Mouse (Mus musculus) left cerebral cortex, adult 18-20 months (tissue): ENCODE measurements at regions not wholly inside any gene's neighbourhood (a gene's known extent, or its start where the extent isn't known, plus 50 kb on each side); places are given as distances from the start of the nearest gene placed in this dataset.
"Not testable (repeated sequence)": the region's sequence is repeated elsewhere in the genome, so short reads cannot be mapped to it uniquely, and the experiment has no call there.

Experiments used
- DNase-seq, 2 experiments: peaks; one replicate each; pipeline ENCODE4 v3.0.0; 2021 to 2022; ENCODE audit warnings: low spot score in 2 of 2, mixed read lengths in 1 of 2

DNA sequence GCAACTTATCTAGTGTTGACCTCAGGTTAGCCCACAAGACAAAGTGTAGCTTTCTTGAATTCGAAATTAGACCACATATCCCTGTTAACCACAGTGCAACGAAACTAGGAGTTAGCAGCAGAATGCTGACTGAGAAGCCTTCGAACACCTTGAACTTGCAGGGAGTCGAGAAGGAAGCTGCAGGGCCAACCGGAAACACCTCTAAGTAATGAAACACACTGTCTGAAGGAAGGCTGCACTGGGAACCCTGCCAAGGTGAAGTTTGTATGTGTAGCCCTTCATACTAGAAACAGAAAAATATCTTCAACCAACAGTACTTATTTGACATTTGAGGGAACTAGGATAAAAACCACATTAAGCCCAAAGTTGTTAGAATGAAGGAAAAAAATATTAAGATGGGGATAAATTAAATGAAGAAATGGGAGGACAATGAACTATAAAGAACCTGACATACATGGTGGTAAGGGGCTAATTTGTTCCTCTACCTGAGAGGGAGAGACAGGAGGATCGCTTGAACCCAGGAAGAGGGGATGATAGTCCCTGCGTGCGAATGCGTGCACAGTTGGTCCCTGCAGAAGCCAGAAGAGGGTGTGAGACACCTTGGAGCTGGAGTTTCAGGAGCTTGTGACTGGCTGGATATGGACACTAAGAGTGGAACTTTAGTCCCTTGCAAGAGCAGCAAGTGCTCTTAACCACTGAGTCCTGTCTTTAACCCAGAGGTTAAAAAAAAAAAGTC lies 234.4 kb downstream of the Diras2 start:
- no peak for DNase-seq

DNA sequence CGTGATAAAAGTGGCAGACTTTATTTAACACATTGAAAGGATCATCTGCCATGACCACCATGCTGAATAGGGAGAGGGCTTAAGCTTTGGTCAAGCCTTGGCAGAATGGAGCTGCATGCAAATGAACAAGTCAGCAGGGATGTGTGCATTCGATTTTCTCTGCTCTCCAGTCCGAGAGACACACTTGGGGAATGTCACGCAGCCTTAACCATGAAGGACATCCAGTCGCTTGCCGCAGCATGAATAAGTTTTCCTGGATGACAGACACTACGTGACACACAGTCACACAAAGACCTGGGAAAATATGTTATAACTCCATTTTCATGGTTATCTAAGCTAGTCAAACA lies 233.8 kb downstream of the Diras2 start:
- no peak for DNase-seq

DNA sequence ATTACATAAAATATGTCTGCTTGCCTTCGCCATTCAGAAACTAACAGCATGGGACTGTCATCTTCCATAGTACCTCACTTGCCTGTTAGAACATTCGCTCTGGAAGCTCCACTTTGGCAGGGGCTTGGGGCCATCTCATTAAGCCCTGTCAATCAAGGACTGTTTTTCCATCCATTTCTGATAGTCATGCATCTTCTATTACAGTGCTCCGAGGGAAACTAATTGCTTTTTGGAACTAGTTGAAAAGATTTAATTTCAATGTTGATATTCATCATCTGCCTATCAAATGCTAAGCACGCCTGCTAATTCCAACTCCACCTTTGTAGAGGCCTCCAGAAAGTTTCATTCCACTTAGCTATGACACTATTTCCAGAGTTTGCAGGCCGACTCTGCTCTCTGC lies 232.7 kb downstream of the Diras2 start:
- no peak for DNase-seq

DNA sequence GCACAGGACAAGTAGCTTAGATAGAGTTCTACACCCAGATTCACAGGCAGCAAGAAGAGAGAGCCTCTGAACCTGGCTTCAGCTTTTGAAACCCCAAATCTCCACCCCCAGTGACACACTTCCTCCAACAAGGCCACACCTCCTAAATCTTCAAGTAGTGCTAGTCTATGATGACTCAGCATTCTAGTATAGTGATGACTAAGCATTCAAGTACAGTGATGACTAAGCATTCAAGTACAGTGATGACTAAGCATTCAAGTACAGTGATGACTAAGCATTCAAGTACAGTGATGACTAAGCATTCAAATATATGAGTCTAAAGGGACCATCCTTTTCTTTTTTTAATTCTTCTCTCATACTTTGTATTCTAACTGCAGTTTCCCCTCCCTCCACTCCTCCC lies 225.8 kb downstream of the Diras2 start:
- DNase-seq, result not testable (repeated sequence)

DNA sequence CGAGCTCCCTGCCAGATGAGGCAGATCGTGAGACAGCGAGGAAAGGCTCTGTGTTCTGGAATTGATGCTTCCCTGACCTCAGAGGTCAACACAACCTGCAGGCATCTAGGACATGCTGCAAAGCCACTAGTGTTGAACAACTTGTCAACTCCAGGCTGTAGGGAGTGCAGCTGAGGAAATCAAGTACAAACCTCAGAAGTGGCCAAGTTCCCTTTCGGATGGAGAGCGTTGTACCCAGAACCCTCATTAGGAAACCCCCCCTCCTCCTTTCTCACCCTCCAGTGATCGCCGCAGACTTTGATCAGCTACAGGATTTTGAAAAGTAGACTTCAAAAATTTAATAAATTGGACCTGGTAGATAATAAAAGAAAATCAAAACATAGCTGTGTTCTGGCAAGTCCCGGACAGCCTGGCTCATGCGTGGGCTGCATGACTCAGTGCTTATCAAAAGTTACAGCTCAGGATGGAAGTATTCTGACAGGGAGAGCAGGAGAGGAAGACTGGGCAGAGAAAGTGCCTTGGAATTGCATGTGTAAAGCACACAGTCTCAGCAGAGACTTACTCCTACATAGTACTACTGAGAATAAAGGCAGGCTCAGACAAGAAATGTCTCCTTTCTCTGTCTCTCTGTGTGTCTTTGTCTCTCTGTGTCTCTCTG lies 224.2 kb downstream of the Diras2 start:
- peak; percentile 39 to 58 for DNase-seq

DNA sequence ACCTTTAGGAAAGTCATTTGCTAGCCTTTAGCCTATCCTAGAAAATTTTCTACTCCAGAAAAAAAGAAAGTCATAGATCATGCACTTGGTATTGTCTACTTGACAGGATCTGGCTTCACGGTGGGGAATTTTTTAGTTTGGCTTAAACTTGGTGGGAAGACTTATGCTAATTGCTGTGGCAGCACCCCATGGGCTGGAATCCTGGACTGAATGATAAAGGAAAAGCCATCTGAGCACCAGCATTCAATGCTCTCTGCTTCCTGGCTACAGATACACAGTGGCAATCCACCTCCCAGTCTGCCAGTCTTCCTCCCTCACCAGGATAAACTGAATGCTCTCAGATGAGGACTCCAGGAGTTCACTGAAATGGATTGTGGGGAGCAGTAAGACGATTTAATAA lies 220.1 kb downstream of the Diras2 start:
- no peak for DNase-seq

DNA sequence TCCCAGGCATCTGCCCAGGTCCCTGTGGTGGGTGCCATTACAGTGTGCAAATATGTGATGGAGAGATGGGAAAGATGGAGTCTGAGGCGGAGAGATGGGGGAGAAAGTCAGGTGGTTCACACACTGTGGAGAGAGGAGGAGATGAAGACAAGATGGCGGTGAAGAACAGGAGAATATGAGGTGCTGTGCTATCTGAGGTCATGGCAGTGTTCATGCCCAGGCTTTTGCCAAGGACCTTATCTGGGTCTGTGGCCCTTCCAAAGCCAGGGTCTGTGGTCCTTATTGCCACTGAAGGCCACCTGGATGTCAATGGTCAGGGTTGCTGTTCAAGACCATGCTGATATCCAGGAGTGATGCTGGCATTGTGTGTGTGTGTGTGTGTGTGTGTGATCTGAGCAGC lies 212.8 kb downstream of the Diras2 start:
- DNase-seq, result no peak

DNA sequence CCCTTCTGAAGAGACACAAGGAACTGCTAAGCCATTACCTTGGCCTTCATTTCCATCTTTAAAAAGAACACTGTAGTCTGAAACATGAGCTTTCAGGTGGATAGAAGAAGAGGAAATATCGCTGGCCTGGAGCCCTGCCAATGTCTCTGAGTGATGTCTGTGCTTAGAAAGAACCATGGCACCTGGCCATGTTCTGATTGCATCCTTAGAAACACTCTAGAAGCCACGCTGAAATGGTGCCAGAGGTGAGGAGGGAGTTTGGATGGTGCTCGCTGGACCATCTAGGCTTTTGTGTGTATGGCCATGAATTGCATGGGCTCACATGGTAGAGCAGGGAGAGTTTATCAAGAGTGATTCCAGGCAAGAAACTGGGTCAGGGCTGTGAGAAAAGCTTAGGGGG lies 207.4 kb downstream of the Diras2 start:
- no peak for DNase-seq

DNA sequence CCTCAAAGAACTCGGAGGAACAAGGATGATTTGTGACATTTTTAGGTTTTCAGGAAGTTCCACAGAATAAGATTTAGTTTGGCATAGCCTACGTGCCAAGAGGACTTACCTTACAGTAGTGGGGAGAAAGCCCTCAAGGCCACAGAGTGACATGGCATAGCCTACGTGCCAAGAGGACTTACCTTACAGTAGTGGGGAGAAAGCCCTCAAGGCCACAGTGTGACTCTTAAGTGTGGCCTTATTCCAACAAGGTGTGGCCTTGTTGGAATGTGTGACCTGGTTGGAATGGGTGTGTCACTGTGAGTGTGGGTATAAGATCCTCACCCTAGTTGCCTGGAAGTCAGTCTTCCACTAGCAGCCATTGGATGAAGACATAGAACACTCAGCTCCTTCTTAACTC lies 206.7 kb downstream of the Diras2 start:
- not testable (repeated sequence) for DNase-seq

DNA sequence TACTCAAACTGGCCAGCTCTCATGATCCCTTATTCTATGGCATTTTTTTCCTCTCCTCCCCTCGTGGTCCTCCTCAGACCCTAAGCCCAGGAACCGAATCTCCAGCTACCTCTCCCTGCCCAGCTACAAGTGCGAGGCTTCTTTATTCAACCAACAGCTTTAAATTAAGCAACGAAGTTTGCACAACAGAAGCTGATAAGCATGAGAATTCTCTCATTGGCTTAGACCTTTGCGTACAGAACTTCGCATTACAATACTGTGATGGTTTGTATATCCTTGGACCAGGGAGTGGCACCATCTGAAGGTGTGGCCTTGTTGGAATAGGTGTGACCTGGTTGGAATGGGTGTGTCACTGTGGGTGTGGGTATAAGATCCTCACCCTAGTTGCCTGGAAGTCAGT lies 205.4 kb downstream of the Diras2 start:
- DNase-seq, result not testable (repeated sequence)

DNA sequence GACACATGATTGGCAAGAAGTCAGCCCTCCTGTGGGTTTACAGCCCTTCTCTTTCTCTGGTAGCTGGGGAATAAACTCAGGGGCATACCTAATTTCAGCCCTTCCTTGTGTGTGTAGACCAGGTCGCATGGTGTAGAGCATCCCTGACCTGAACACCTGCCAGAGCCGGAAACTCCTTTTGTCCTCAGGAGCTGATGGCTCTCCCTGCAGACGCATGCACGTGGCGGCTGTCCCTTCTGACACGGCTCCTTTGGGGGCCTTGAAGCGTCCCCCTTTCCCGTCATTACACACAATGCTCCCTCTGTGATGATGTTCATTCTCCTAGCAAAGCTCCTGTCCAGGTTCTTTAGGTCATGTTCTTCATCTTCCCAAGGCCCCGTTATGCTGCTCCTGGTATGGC lies 203.3 kb downstream of the Diras2 start:
- no peak for DNase-seq

DNA sequence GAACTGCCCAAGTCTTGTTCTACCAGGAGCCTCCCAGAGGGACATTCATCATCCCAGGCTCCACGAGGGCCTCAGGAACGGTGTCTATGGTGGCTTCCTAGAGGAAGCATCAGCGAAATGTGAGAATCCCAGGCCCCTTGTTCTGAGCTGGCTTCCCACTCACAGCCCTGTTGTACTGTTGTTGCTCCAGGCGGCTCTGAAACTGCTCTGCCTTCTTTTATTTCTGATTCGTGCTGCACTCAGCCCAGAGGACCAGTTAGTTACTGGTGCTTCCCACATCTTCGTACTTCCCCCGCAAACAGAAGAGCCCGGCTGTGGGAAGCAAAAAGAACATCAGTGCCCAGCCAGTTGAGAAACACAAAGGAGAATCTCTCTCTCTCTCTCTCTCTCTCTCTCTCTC lies 202.3 kb downstream of the Diras2 start:
- peak; percentile 39 to 63 for DNase-seq

DNA sequence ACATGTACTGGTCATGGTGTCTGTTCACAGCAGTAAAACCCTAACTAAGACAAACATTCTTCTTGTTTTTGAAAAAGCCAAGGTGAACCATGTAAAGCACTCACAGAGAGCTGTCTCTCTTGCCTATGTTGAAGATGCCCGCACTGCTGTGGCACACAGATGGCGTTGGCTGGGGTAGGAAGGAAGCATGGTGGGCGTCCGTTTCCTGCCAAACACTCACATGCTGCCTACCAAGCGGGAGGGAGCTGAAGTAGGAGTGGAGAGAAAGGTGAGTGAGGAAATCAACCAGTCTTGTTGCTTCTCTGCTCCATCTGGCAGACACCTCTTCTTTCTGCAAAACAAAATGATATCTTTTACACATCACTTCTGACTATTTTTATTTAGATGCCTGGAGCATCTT lies 200.0 kb downstream of the Diras2 start:
- DNase-seq, result peak; percentile 33 to 59

DNA sequence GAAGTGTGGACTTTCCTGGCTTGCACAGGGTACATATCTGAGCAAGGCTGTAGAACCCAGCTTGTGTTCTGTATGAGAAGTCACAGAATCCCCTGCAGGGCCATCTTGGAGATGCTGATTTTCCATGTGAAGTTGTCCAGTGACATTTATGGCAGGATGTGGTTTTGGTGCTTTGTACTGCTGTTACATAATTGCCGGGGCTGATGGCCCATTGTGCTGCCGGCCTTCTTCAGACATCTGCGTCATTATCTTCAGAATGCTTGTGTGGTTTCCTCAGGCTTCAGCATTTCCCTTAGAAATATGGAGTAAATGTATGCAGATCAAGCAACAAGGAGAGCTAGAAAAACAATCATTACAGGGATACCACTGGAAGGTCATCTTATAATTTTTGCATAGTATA lies 196.1 kb downstream of the Diras2 start:
- DNase-seq, result no peak

DNA sequence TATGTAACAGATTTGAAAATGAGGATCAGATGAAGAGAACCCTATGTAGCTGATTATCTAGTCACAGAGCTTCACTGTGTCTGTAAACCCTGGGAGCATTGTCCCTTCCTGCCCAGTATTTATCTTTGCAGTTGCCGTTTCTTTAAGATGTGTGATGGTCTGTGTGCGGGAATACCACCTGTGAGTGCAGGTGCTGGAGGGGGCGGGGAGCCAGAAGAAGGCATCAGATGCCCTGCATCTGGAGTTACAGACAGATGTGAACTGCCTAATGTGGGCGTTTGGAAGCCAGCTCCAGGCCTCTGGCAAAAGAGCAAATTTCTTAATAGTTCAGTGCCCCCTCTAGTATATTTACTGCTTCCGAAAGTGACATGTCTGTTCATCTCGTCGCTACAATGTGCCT lies 193.1 kb downstream of the Diras2 start:
- DNase-seq, result no peak

DNA sequence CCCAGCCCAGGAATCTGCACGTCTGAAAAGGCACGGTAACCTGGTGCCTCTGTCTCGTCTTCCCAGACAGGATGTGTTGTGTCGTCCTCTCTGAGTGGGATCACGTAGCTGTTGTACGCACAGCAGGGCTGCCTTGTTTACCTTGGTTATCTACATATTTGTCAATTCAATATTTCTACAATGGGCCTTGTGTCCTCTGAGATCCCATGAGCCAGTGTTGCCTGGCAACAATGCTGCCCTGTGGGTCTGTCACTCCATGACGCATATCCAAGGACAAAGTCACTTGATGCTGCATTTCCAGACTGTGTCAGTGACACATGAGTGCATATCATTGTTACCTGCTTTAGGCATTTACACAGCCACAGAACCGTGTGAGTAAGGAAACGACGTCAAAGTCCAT lies 191.9 kb downstream of the Diras2 start:
- no peak for DNase-seq

DNA sequence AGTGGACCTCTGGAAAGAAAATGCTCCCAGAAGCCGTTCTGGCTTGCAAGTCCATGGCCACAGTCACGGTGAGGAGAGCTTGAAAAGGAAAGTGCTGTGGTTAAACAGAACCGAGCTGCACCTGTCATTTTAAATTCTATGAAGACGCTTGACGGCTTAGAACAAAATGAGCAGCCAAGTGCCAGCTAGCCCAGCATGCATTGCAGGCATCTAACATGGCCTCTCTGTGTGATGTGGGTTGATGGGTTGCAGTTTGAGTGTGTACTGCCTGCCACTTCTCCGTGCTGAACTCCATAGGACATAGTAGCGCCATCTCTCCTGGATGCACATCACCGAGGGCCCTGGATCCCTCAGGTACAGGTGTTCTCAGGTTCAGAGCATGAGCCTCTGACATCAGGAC lies 189.1 kb downstream of the Diras2 start:
- no peak for DNase-seq

DNA sequence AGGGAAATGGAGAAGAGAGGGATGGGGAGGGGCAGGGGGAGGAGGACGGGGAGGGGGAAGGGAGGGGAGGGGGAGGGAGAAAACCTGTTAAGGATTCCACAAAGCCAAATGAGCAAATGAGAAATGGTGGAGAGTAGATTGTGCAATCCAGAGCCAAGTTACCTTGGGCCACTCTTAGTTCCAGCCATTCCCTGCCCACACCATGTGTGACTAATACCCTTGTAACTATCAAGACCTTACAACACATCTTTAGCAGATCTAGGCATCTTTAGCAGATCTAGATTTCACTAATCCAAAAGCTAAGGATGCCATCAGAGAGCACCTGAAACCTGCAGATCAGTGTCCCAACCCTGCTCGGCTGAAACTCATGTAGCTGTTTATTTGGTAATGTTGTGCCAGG lies 186.7 kb downstream of the Diras2 start:
- DNase-seq, result no peak

DNA sequence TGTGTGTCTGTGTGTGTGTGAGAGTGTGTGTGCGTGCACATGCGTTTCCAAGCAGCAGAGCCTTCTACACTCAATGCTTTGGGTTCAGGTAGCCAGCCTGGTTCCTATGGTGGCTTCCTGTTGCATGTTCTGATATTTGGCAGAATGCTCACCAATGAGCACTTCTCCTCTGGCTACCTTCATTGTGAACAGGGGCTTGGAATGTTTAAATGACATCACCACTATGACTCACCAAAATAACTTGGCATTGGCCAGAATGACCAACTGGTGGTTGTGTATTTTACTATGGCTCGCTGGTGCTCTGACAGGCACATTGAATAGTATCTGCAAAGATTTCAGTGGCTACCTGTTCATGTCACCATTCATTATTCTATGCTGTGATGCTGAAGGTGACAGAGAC lies 186.2 kb downstream of the Diras2 start:
- no peak for DNase-seq

DNA sequence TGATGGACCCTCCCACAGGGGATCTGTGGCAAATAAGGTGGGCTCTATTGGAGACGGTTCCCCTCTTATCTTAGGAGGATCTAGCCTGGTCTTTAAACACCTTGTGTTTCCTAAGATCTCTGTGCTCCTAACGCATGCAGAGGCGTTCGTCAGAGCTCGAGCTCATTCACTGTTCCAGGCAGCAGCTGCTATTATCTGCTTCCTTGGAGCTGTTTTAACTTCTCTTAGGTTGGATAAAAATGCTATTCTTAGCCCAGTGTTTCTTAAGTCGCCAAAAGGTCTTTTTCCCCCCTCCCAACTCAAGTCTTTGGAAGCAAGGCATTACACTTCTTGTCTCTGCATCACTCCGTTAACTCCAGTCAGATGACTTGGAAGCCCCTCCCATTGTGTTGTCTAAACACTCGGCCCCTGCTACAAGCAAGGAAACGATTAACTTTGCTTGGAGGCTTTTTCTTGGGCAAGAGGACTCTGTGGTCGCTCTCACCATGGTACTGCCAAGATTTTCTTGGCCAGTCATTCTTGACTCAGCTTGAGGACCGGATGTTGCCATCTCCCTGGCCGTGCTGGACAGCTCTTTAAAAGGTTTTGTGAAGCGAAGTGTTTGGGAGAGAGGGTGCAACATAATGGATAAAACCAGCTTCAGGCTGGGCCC lies 185.6 kb downstream of the Diras2 start:
- peak in 1 of 2 experiments; percentile 15 for DNase-seq

DNA sequence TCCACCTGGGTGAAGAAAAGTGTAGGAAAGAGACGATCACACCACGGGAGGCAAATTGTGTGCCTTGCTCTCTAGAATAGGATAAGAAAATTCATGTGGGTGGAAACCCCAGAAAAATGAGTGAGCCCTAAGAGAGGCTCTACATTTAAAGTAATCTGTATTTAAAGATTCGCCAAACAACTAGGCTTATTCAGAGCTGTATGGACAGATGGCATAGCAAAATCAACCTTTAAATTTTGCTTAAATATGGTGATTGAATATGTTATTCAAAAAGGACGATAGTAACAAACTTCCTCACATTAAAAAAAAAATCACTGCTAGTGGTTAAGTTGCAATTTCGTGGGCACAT lies 185.1 kb downstream of the Diras2 start:
- peak in 1 of 2 experiments; percentile 8 for DNase-seq

DNA sequence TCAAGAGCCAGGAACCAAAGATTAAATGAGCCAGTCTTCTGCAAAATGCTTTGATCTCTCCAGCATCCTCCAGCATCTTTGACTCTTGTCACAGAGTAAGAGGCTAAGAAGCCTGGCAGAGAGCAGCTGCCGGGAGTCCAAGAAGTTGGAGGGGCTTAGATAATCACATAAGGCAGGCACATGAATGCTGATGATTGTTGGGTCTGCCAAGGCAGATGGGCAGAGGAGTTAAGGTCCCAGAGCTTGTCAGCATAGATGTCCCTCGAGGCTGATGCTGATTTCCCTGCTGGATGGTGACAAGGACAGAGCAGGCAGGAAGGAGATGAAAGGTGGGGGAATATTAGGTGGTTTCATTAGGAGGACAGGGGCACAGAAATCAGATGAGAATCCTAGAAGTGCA lies 183.4 kb downstream of the Diras2 start:
- DNase-seq, result no peak

DNA sequence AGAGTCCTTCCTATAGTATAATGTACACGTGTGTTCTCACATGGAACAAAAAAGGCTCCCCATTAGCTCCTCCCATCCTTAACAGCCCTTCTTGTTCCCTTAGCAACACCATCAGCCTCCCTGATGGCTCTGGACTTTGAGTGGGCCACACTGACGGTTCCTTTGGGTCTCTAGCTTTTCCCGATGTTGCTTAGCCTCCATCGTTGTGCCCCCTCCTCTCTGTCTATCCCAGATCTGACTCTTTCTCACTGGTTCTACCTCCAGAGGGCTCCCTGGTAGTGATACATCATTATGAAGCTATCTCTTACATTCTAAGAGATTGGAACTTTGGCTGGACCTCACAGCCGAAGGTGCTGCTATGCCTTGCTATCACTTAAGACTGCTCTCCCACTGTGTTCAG lies 181.5 kb downstream of the Diras2 start:
- no peak for DNase-seq
